Mouse (Mus musculus): ENCODE measurements around the gene Fasl. TPM values are rescaled to one million over a fixed set of nuclear protein-coding genes. Genes with fewer than 3 reads are reported as not detected.

The Fasl gene
- polyA plus RNA-seq, 1 experiment from 2014 or later: not detected

GRCm38 (mm10) chr1:161744209-161744608, 44.1 kb downstream of the Fasl start:
- 83% methylated on average over 4 of the region's 4 CpGs for whole genome bisulfite sequencing (ENCODE audit: missing documents)
- Histone ChIP-seq H3K4me3 (ENCODE audit: inconsistent target) (no peak overlapping the region), H3K79me2 (ENCODE audit: inconsistent target) (no peaks in the 10 kb centered on the region), H3K36me3 (ENCODE audit: inconsistent target) (no peaks in the 10 kb centered on the region), H3K27ac (no peak overlapping the region)

GRCm38 (mm10) chr1:161742481-161743267, 45.6 kb downstream of the Fasl start:
- Histone ChIP-seq H3K36me3 (ENCODE audit: inconsistent target) (no peaks in the 10 kb centered on the region), H3K4me3 (ENCODE audit: inconsistent target) (no peak overlapping the region), H3K27ac (no peak overlapping the region), H3K79me2 (ENCODE audit: inconsistent target) (no peaks in the 10 kb centered on the region)
- 92% methylated on average over 16 of the region's 16 CpGs for WGBS (ENCODE audit: missing documents)

GRCm38 (mm10) chr1:161736848-161737247, 51.4 kb downstream of the Fasl start:
- Histone ChIP-seq H3K79me2 (ENCODE audit: inconsistent target) (no peaks in the 10 kb centered on the region), H3K4me3 (ENCODE audit: inconsistent target) (no peak overlapping the region), H3K36me3 (ENCODE audit: inconsistent target) (no peaks in the 10 kb centered on the region), H3K27ac (no peak overlapping the region)
- 0% methylated on average over 3 of the region's 3 CpGs for WGBS (ENCODE audit: missing documents)

GRCm38 (mm10) chr1:161736255-161736654, 52.0 kb downstream of the Fasl start:
- Histone ChIP-seq H3K4me3 (ENCODE audit: inconsistent target) (no peak overlapping the region), H3K36me3 (ENCODE audit: inconsistent target) (no peaks in the 10 kb centered on the region), H3K79me2 (ENCODE audit: inconsistent target) (no peaks in the 10 kb centered on the region), H3K27ac (no peak overlapping the region)
- 66% methylated on average over 3 of the region's 3 CpGs for WGBS (ENCODE audit: missing documents)

- Histone ChIP-seq H3K79me2 (ENCODE audit: inconsistent target) (no peaks in the 10 kb centered on the region), H3K4me3 (ENCODE audit: inconsistent target) (peak overlapping the region; percentile 13; the same call in 1 of the 2 replicates), H3K27ac (no peak overlapping the region), H3K36me3 (ENCODE audit: inconsistent target) (no peaks in the 10 kb centered on the region)
- 35% methylated on average over 11 of the region's 11 CpGs for WGBS (ENCODE audit: missing documents)
Observed at GRCm38 (mm10) chr1:161735465-161736046, 52.7 kb downstream of the Fasl start.

GRCm38 (mm10) chr1:161734741-161735211, 53.5 kb downstream of the Fasl start:
- H3K36me3 ChIP-seq (ENCODE audit: inconsistent target): no peaks in the 10 kb centered on the region

GRCm38 (mm10) chr1:161734314-161734713, 54.0 kb downstream of the Fasl start:
- Histone ChIP-seq H3K36me3 (ENCODE audit: inconsistent target) (no peaks in the 10 kb centered on the region), H3K27ac (no peak overlapping the region), H3K4me3 (ENCODE audit: inconsistent target) (peak overlapping the region; percentile 13; the same call in 1 of the 2 replicates), H3K79me2 (ENCODE audit: inconsistent target) (no peaks in the 10 kb centered on the region)
- 59% methylated on average over 11 of the region's 11 CpGs for WGBS (ENCODE audit: missing documents)

More at GRCm38 (mm10) chr1:161734741-161735211, 53.5 kb downstream of the Fasl start:
- Histone ChIP-seq H3K79me2 (ENCODE audit: inconsistent target) (no peaks in the 10 kb centered on the region), H3K27ac (no peak overlapping the region), H3K4me3 (ENCODE audit: inconsistent target) (peak overlapping the region; percentile 13; the same call in 1 of the 2 replicates)
- WGBS (ENCODE audit: missing documents): 3% methylated on average over 14 of the region's 14 CpGs

Other genes starting within 250 kb of the Fasl start
- gene Suco, start 88.2 kb upstream of the Fasl start, polyA plus RNA-seq (2018): 10.4 to 16.7 TPM (median 11.4 TPM) in 3 replicates
- gene Pigc, start 180.7 kb upstream of the Fasl start, polyA plus RNA-seq (2018): 11.5 to 21.0 TPM (median 15.2 TPM) in 3 replicates
- not detected in 3 replicates for gene 4930558K02Rik, start 191.1 kb upstream of the Fasl start, polyA plus RNA-seq (2018)

All from macrophage (primary cell).